Mouse (Mus musculus) CH12.LX (cell line): ENCODE results near the gene Coq8a.

Source experiments
- CTCF ChIP-seq, 2 experiments: IDR thresholded peaks in 1 of 2; conservative IDR thresholded peaks in 1 of 2; 2 replicates each; pipeline ENCODE4 v1.5.1; 2011 to 2012; ENCODE audit warnings: low read depth in 2 of 2, low read length in 2 of 2, improper control_type of control experiment in 1 of 2, inconsistent platforms in 1 of 2, mild to moderate bottlenecking in 1 of 2, moderate library complexity in 1 of 2
- ELF1 ChIP-seq: IDR thresholded peaks from 2 replicates; pipeline ENCODE4 v1.6.1; 2014; ENCODE audit warnings: low read depth, mild to moderate bottlenecking, inconsistent platforms, low read length, improper control_type of control experiment
- POLR2A ChIP-seq: IDR thresholded peaks from 2 replicates; pipeline ENCODE4 v1.6.1; 2011; ENCODE audit warnings: low read depth, mild to moderate bottlenecking, improper control_type of control experiment, low read length
- ZMIZ1 ChIP-seq: IDR thresholded peaks from 2 replicates; pipeline ENCODE4 v1.6.1; 2012; ENCODE audit warnings: low read depth, mild to moderate bottlenecking, inconsistent platforms, low read length, improper control_type of control experiment

GRCm38 (mm10) chr1:180229906-180230305 lies 30.5 kb upstream of the Coq8a start:
- TF ChIP-seq POLR2A (no peak), CTCF (conservative IDR thresholded peaks at IDR 0.05 in 1 of 2, IDR thresholded peaks at IDR 0.05 in 1 of 2; ENCODE audit: low read depth in 2 of 2, low read length in 2 of 2) (no peak), ELF1 (no peak), ZMIZ1 (no peak)
